Mouse (Mus musculus): Measurements from ENCODE around the gene Kdm6b.
"Not testable (repeated sequence)": the region's sequence is repeated elsewhere in the genome, so short reads cannot be mapped to it uniquely, and the experiment has no call there.

Kdm6b gene

DNA sequence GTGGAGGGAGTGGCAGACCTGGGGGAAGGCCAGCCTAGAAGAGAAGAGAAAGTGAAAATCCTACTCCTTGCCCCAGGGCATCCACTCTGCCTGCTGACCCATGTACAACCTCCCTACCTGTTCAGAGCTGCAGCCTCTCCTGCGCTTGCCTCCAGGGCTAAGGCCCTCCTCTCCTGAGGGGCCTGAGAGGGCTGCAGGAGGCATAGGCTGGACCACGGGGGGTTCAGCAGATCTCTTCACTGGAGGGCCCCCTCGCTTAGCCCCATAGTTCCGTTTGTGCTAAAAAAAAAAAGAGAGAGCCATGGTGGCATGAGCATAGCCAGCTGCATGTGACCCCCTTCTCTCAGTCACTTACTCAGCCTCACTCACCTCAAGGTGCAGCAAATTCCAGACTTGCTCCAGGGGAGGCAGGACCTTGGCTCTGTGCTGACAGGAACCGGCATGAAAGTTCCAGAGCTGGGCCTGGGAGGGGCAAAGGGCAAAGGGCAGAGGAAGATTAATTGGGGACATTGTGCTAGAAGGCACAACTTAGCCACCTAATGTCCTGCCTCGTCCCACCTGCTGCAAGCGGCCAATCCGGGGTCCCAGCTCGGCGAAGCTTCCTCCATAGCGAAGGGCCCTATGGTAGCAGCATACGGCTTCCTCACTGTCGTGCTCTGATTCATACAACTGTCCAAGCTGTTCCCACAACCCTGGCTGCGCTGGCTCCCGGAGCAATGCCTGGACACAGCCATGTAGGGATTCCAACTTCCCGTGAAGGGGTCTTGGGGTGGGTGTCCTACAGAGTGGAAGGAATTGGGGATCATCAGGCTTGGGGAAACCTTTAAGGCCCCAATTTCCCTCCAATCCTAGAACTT, 6.4 kb downstream of the Kdm6b start:
- DNase-seq (ENCODE audit: inconsistent age in 2 of 2, low spot score in 1 of 2) = peak in 1 of 2 experiments; percentile 43

DNA sequence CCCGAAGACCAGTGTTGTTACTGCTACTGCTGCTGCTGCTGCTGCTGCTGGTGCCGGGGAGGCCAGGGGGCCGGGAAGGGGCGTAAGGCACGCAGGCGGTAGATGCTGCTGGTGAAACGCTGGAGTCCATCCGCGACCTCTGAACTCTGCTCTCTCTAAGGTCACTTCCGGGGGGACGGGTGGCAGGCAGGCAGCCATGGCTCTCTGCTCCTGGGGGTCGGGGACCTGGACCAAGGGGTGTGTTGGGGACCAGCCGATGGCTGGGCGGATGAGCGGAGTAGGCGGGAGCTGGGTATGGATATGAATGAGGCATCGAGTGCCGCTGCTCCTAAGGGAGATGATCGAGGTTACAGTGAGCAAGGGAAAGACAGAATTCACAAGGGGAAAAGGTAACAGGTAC, 7.2 kb downstream of the Kdm6b start:
- DNase-seq (ENCODE audit: inconsistent age in 2 of 2, low spot score in 1 of 2) = peak in 1 of 2 experiments; percentile 41

DNA sequence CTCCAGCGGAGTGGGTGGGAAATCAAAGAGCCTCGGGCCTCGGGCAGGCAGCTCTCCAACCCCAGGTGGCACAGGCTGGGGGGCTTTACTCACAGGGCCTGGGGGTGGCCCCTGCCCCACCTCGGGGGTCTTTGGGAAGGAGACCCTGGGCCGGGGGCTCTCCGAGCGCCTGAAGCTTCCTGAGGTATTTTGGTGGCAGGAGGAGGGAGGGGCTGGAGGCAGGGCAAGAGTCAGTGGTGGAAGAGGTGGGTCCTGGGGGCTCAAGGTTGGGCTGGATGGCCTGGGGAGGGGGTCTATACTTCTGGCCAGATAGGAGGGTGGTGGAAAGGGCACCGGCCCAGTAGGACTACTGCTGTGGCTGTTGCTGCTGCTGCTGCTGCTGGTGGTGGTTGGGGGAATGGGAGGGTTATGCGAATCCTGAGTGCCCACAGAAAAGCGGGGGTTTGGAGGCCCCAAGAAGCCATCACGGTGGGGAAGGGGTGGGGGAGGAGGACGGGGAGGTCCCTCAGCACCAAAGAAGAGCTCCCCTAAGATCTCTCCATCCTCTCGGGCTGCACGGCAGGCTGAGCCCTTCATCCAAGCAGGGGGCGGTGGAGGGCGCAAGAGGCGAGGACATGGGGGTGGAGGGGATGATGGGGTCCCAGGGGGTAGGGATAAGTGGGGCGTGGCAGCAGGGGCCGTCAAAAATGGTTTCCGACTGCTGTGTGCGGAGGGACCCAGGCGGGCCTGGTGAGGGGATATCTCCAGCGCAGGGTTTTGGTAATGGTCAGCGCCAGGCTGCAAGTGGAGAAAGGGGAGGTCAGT, 7.9 kb downstream of the Kdm6b start:
- no peak for DNase-seq (ENCODE audit: inconsistent age in 2 of 2, low spot score in 1 of 2)

- DNase-seq (ENCODE audit: inconsistent age in 2 of 2, low spot score in 1 of 2) = peak; percentile 20 to 42
Observed at GRCm38 (mm10) chr11:69404595-69405396, 8.7 kb downstream of the Kdm6b start.

GRCm38 (mm10) chr11:69403691-69404594, 9.5 kb downstream of the Kdm6b start:
- DNase-seq (ENCODE audit: inconsistent age in 2 of 2, low spot score in 1 of 2) = peak; percentile 25 to 52

DNA sequence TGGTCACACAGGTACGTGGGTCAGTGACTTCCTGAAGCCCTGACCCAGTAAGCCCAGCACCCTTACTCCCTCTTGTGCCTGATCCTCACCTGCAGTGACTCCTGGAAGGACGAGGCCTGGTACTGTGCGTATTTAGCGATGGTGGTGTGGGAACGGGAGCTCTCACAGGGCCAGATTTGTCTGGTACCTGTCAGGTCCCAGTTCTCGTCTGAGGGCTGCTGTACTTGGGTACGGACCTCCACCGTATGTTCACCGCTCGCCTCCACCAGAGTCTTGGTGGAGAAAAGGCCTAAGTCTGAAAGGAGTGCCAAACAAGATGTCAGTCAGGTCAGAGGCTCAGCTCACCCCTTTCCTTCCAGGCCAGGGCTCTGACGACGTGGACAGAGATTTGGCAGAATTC, 11.5 kb downstream of the Kdm6b start:
- DNase-seq (ENCODE audit: inconsistent age in 2 of 2, low spot score in 1 of 2) = peak in 1 of 2 experiments; percentile 54

GRCm38 (mm10) chr11:69401210-69401637, 12.3 kb downstream of the Kdm6b start:
- peak; percentile 90 to 95 for DNase-seq (ENCODE audit: inconsistent age in 2 of 2, low spot score in 1 of 2)

DNA sequence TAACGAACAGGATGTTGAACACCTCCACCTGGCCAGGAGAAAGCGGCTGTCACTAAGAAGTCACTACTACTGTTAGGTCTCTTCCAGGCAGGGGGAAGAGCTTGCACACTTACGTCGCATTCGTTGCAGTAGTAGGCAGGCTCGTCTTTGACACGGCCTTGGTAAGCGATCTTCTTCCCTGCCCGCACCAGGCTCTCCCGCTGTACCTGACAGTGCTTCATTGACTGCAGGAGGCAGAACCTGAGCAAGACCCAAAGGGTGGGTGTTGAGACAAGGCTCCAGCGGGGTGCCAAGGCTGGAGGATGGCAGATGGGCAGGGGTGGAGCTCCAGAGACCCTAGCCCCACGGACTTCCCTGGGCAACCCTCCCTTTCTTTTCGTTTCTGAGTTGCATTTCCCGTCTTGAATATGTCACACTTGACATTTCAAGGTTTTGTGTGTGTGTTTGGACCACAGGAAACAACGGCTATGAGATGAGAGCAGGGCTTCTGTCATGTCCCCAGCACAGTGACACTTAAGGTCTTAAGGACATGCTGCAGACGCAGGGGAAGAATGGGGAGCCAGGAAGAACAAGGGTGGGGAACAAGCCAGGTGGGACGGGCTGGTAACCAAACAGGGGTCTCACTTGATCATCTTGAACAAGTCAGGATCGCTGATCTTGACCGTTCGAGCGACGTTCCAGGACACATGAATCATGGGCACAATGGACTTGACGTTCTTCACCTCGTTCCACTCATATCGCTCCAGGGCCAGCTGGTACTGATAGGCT, 13.2 kb downstream of the Kdm6b start:
- peak in 1 of 2 experiments; percentile 60 for DNase-seq (ENCODE audit: inconsistent age in 2 of 2, low spot score in 1 of 2)

- DNase-seq (ENCODE audit: inconsistent age in 2 of 2, low spot score in 1 of 2) = peak; percentile 51 to 55
Observed at GRCm38 (mm10) chr11:69399201-69400082, 14.0 kb downstream of the Kdm6b start.

DNA sequence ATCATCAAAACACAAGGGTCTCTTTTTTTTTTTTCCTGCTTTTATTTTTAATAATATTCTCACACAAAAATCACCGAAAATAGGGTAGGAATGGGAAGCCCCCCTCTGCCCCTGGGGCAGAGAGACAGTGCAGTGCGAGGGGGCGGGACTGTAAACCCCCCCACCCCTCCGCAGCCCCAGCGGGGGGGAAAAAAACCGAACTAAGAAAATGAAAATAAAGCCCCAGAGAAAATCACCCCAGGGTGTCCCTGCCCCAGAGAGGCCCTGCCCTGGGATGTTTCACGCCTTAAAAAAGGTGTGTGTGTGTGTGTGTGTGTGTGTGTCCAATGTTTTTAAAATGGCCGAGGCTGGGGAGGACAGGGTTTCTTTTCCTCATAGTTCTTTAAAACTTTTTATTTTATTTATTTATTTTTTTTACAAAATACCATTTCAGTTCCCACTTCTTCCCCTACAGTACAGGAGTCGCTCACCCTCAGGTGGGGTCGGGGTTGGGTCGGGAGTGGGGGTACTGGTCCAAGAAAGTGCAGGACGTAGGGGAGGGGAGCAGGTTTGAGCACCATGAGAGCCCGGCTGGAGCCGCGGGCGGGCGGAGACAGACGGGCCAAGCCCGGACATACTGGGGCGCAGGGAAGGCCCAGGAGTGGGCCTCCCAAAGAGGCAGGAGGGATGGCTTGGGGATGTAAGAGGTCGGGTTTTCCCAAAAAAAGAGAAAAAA, 14.8 kb downstream of the Kdm6b start:
- DNase-seq (ENCODE audit: inconsistent age in 2 of 2, low spot score in 1 of 2) = peak; percentile 25 to 58

DNA sequence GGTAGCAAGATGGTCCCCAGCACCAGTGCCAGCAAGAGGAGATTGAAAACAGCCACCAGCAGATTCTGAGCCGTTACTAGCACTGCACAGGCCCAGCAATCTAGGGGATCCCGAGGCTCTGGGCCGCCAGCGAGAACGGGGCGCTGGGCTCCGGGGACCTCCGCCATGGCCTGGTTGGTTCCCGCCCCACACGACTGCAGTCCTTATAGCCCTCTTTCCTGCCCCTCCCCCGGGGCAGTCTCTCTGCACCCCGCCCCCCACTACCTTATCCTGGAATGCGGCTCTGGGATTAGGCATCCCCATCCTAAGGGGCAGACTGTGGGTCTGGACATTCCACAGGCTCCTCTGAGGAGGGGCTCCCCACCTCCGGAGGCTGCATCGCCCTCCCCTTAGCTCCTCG, 15.4 kb downstream of the Kdm6b start, which contains the start of gene Tmem88:
TSS of gene Tmem88 (minus strand) at position 176 of the 400 bp plus-strand sequence.
- peak; percentile 62 to 76 for DNase-seq (ENCODE audit: inconsistent age in 2 of 2, low spot score in 1 of 2)

DNA sequence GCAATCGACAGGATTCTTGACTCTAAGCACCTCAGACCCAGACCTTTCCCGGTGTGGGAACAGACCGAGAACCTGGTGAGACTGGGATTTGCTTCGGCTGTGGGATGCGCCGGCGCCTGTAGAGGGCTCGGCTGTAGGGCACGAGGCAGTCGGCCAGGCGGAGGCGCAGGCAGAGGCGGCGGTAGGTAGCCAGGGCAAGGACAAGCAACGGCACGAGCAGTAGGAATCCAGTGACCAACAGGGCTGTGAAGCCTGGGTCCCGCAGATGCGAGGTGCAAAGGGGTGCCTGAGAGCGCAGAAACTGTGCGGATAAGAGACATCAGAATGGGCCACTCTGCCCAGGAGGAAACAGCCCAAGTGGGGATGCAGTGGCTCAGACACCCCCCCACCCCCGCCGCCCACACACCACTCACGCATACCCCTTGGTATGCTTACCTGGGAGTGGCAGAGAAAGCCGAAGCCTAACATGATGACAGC, 15.9 kb downstream of the Kdm6b start:
- peak; percentile 44 to 80 for DNase-seq (ENCODE audit: inconsistent age in 2 of 2, low spot score in 1 of 2)

GRCm38 (mm10) chr11:69396772-69397171, 16.7 kb downstream of the Kdm6b start:
- peak; percentile 75 to 83 for DNase-seq (ENCODE audit: inconsistent age in 2 of 2, low spot score in 1 of 2)

- DNase-seq (ENCODE audit: inconsistent age in 2 of 2, low spot score in 1 of 2) = peak; percentile 97 to 99
Observed at GRCm38 (mm10) chr11:69395634-69396373, 17.7 kb downstream of the Kdm6b start.

DNA sequence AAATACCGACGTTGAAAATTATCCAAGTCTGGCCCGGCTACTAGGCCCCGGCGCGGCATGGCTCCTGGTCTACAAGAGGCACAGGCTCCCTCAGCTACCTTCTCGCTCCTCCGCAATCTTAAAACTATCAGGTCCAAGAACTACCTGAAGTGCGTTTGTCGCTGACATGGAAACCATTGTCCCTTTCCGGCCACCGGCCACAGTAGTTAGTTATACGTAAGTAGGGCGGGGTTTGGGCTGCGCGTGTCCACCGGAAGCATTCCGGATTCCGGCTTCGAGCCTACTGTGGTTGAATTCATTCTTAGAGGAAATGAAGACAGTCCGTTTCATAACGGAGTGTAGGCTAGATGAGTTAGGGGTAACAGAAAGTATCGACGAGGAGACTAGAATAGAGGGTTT, 18.2 kb downstream of the Kdm6b start, which contains the start of the genes Naa38 and Cyb5d1:
TSS of gene Naa38 (plus strand) at position 253 of the 399 bp plus-strand sequence.
TSS of gene Cyb5d1 (minus strand) at position 397 of the 399 bp plus-strand sequence.
- DNase-seq (ENCODE audit: inconsistent age in 2 of 2, low spot score in 1 of 2) = peak; percentile 93 to 98

- not testable (repeated sequence) for DNase-seq (ENCODE audit: inconsistent age in 2 of 2, low spot score in 1 of 2)
Observed at GRCm38 (mm10) chr11:69394591-69395167, 18.8 kb downstream of the Kdm6b start.
